Comparison of ENCODE assay signal across 7 mouse cellular contexts in the genomic region with DNA sequence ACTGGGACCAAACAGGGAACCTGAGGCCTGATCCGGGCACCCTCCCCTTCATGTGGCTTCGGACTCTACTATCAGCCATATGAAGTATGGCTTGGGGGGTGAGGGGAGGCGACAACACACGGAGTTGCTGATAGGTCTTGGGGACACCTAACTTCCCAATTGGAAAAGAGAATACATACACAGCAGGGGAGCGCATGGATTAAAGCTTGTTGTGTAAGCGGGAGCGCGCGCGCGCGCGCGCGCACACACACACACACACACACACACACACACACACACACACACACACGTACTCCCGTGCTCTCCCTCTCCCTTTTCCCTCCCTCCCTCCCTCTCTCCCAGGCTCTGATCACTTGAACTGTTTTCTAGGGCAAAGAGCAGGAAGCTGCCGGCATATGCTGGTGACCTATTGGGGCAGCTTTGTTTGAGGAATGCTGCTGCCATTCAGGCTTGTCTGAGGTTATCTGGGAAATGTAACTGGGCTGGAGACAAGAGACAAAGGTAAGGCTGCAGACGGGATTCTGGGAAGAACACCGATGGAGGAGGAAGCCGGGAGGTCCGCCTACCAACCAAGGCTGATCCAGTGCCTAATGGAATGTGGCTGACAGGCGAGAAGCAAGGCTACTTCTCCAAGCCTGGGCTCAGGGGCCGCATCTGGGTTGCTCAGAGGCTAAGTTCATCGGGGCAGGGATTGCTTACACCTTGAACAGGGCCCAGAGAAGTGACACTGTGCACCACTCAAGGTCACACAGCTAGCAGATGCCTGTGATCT. TPM values are rescaled to one million over a fixed set of nuclear protein-coding genes. Genes with fewer than 3 reads are reported as not detected.
DNase-seq lines count a peak whose midpoint lies in the region; ATAC-seq and TF ChIP-seq lines count a peak whose summit lies in the region.

No protein-coding gene starts in this region.

- no peaks in the 10 kb centered on the region for H3K27me3 ChIP-seq in forebrain, embryonic 10.5 days (ENCODE audit: poor library complexity, severe bottlenecking)
- H3K27me3 ChIP-seq in intestine, embryonic 16.5 days (replicated peaks; ENCODE audit: control insufficient read depth, insufficient read depth, low read length): no peaks in the 10 kb centered on the region
- H3K27me3 ChIP-seq in liver, postnatal 0 days (ENCODE audit: insufficient read depth, low read length): no peaks in the 10 kb centered on the region

- no peaks in the 10 kb centered on the region for H3K36me3 ChIP-seq in forebrain, embryonic 10.5 days (replicated peaks)
- no peaks in the 10 kb centered on the region for H3K36me3 ChIP-seq in intestine, embryonic 16.5 days (ENCODE audit: control insufficient read depth, insufficient read depth, low read length)
- no peaks in the 10 kb centered on the region for H3K36me3 ChIP-seq in liver, postnatal 0 days (replicated peaks; ENCODE audit: insufficient read depth, low read length)

- peaks cover 89% of the 10 kb centered on the region for H3K4me1 ChIP-seq in forebrain, embryonic 10.5 days
- H3K4me1 ChIP-seq in intestine, embryonic 16.5 days (ENCODE audit: control insufficient read depth, insufficient read depth, low read length): peaks cover 68% of the 10 kb centered on the region
- peaks cover 82% of the 10 kb centered on the region for H3K4me1 ChIP-seq in liver, postnatal 0 days (ENCODE audit: insufficient read depth)

- DNase-seq in ES-CJ7 (ENCODE audit: low read depth, low spot score) (peak; percentile 66), R1 (ENCODE audit: low read depth, low spot score) (peak; percentile 87)
- DNase-seq in forebrain, embryonic 10.5 days (ENCODE audit: extremely low spot score, low spot score): peak; percentile 66
- peak; percentile 63 for DNase-seq in liver, postnatal 0 days
- no peak for DNase-seq in spleen, adult 12 weeks (ENCODE audit: low spot score)

- no peak for TF ChIP-seq EP300 in liver, postnatal 0 days (IDR thresholded peaks at IDR 0.05; ENCODE audit: low read depth)

- WGBS in forebrain, embryonic 10.5 days: 3% methylated on average over 24 of the region's 25 CpGs
- WGBS in intestine, embryonic 16.5 days: 7% methylated on average over 25 of the region's 25 CpGs
- WGBS in liver, postnatal 0 days (ENCODE audit: insufficient replicate concordance): 52% methylated on average over 23 of the region's 25 CpGs

- H3K27ac ChIP-seq in forebrain, embryonic 10.5 days: peak overlapping the region; percentile 100
- H3K27ac ChIP-seq in intestine, embryonic 16.5 days (ENCODE audit: low read length): peak overlapping the region; percentile 100
- H3K27ac ChIP-seq in liver, postnatal 0 days (ENCODE audit: low read depth): peak overlapping the region; percentile 100

- H3K9ac ChIP-seq in intestine, embryonic 16.5 days (ENCODE audit: low read depth, low read length): peak overlapping the region; percentile 88
- peak overlapping the region; percentile 85 for H3K9ac ChIP-seq in liver, postnatal 0 days (replicated peaks)

- peak; percentile 38 for ATAC-seq in intestine, embryonic 16.5 days
- ATAC-seq in liver, postnatal 0 days: peak; percentile 35
- no peak for ATAC-seq in activated CD4-positive, CD25-positive, alpha-beta regulatory T cell, adult 4 months

- peak overlapping the region; percentile 32 for H3K4me3 ChIP-seq in forebrain, embryonic 10.5 days
- peak overlapping the region; percentile 27 for H3K4me3 ChIP-seq in intestine, embryonic 16.5 days (ENCODE audit: low read length)
- H3K4me3 ChIP-seq in liver, postnatal 0 days (ENCODE audit: low read depth, low read length): no peak overlapping the region

- TF ChIP-seq CTCF in liver, postnatal 0 days (IDR thresholded peaks at IDR 0.05; ENCODE audit: low read depth): no peak

- H3K4me2 ChIP-seq in intestine, embryonic 16.5 days (ENCODE audit: low read depth, low read length): peak overlapping the region; percentile 68
- H3K4me2 ChIP-seq in liver, postnatal 0 days (ENCODE audit: low read depth, low read length): peak overlapping the region; percentile 61

- H3K9me3 ChIP-seq in forebrain, embryonic 10.5 days: no peaks in the 10 kb centered on the region
- H3K9me3 ChIP-seq in intestine, embryonic 16.5 days (ENCODE audit: control insufficient read depth, low read length): no peaks in the 10 kb centered on the region
- H3K9me3 ChIP-seq in liver, postnatal 0 days (ENCODE audit: low read length): no peaks in the 10 kb centered on the region

RNA-seq across cellular contexts. Expression of a gene that starts 11.8 kb away (rescaled TPM):
- 60.2 and 64.4 TPM in 2 replicates for polyA plus RNA-seq in forebrain, embryonic 10.5 days (2016; fragmentation: Nextera tagmentation; extraction: Ambion mirVana)
- polyA plus RNA-seq in intestine, embryonic 16.5 days (2015; fragmentation: Nextera tagmentation; extraction: Ambion mirVana): 57.3 and 61.6 TPM in 2 replicates
- polyA plus RNA-seq in liver, postnatal 0 days (2015; fragmentation: Nextera tagmentation; extraction: Ambion mirVana): 16.9 and 21.9 TPM in 2 replicates
- polyA plus RNA-seq in activated CD4-positive, CD25-positive, alpha-beta regulatory T cell, adult 4 months (2017; shearing (Covaris generic)): 10 to 100 TPM; 41.1 to 48.5 TPM
